Mouse (Mus musculus) ES-CJ7 (cell line): ENCODE measurements around the gene Ccdc194.
A peak's percentile ranks its signal among the peaks of the same experiment; 100 is the strongest.

Experiments
- DNase-seq: peaks from one replicate; pipeline ENCODE4 v3.0.0; 2011; ENCODE audit warnings: low read depth, low spot score

Ccdc194 gene

DNA sequence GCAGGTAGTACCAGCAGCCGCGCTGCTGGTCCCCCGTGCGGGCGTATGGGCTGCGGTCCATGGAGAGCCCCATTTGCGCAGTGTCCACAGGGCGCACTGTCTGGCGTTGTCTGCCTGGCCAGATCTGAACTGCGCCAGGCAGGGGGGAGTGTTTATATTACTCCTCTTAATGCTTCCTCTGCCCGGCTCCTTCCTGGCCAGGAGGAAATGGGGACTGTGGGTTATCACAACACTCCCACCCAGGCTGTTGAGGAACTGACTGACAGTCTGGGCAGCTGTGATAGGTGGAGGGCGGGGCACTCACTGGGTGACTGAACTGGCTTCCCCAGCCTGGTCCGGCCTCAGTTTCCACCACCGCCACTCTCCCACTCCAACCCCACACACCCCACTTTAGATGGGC lies 13.9 kb downstream of the Ccdc194 start, which contains the start of gene Plvap:
Plvap (minus strand) TSS at position 109 of the 400 bp plus-strand sequence.
- no peak for DNase-seq

GRCm38 (mm10) chr8:71509316-71509715 lies 16.2 kb downstream of the Ccdc194 start:
- no peak for DNase-seq

- peak; percentile 96 for DNase-seq
Observed at GRCm38 (mm10) chr8:71507589-71508104, 17.9 kb downstream of the Ccdc194 start.

- no peak for DNase-seq
Observed at GRCm38 (mm10) chr8:71505979-71506378, 19.5 kb downstream of the Ccdc194 start.

- DNase-seq, result no peak
Observed at GRCm38 (mm10) chr8:71505326-71505725, 20.2 kb downstream of the Ccdc194 start.

GRCm38 (mm10) chr8:71504349-71504748 lies 21.2 kb downstream of the Ccdc194 start:
- no peak for DNase-seq

- peak; percentile 87 for DNase-seq
Observed at GRCm38 (mm10) chr8:71498816-71499690, 26.5 kb downstream of the Ccdc194 start.

GRCm38 (mm10) chr8:71497881-71498501 lies 27.5 kb downstream of the Ccdc194 start:
- DNase-seq, result peak; percentile 84

- DNase-seq, result no peak
Observed at GRCm38 (mm10) chr8:71497077-71497645, 28.4 kb downstream of the Ccdc194 start.

- no peak for DNase-seq
Observed at GRCm38 (mm10) chr8:71496481-71496880, 29.0 kb downstream of the Ccdc194 start.

GRCm38 (mm10) chr8:71495811-71496210 lies 29.7 kb downstream of the Ccdc194 start:
- no peak for DNase-seq

DNA sequence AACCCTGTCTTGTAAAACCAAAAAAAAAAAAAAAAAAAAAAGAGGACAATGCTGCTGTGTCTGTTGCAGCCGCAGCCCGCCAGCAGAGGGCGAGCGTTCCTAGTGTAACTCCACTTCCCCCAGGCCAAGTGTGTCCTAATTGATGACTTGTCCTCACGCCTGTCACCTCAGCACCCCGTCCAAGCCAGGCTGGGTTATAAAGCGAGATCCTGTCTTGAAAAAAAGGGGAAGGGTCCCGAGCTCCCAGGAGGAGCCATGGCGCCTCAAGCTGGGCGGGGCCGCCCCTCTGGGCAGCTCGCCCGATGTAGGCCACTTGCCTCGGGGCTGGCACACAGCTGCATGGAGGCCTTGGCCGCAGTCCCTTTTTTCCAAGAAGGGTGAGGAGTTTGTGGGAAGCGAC lies 30.5 kb downstream of the Ccdc194 start:
- peak; percentile 87 for DNase-seq

- DNase-seq, result peak; percentile 99
Observed at GRCm38 (mm10) chr8:71488454-71488853, 37.1 kb downstream of the Ccdc194 start.

DNA sequence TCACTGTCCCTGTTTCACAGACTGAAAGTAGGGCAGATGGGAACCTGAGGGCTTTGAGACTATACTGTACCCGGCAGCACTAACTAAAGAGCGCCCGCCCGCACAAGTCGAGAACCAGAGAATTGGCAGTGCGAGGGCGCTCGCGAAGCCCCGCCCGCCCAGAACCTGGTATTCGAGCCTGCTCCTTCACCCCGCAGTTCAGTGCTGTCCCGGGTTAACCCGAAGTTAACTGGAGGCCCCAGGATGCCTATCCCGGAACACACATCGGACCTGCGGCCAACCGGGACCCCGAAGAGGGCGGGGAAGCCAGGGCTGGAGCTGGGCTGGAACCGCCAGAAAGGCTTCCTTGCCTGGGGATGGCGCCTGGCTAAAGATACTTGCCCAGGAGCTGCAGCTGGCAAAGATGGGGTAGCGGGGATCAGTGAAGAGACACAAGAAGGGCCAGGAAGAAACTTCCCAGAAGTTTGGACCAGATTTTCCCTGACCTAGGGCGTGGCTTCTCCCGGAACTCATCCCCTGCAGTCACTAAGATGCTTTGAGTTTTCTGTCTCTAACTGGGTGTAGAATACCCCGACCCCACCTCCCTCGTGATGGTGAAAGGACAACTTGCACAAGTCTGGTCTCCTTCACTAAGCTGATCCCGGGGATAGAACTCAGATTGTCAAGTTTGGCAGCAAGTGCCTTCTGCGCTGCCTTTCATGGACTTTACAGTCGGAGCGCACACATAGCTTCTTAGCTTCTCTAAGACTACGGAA lies 37.6 kb downstream of the Ccdc194 start, which contains the start of gene Gtpbp3:
Gtpbp3 (plus strand) TSS at position 413 of the 755 bp plus-strand sequence.
- DNase-seq, result peak; percentile 84

DNA sequence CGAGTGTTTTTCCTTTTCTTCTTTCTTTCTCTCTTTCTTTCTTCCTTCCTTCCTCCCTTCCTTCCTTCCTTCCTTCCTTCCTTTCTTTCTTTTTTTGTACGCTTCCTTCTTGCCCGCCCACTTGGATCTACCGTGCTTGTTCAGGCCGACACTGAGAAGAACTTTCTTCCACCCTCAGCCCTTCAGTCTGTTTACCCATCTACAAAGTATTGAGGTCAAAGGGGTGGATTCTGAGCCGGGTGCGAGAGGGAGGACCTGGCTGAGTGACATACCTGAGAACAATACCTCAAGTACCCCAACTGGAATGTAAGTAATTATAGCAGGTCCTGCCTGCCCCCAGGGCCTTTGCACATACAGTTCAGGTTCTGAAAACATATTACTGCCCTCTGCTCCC lies 39.4 kb downstream of the Ccdc194 start:
- peak; percentile 69 for DNase-seq

DNA sequence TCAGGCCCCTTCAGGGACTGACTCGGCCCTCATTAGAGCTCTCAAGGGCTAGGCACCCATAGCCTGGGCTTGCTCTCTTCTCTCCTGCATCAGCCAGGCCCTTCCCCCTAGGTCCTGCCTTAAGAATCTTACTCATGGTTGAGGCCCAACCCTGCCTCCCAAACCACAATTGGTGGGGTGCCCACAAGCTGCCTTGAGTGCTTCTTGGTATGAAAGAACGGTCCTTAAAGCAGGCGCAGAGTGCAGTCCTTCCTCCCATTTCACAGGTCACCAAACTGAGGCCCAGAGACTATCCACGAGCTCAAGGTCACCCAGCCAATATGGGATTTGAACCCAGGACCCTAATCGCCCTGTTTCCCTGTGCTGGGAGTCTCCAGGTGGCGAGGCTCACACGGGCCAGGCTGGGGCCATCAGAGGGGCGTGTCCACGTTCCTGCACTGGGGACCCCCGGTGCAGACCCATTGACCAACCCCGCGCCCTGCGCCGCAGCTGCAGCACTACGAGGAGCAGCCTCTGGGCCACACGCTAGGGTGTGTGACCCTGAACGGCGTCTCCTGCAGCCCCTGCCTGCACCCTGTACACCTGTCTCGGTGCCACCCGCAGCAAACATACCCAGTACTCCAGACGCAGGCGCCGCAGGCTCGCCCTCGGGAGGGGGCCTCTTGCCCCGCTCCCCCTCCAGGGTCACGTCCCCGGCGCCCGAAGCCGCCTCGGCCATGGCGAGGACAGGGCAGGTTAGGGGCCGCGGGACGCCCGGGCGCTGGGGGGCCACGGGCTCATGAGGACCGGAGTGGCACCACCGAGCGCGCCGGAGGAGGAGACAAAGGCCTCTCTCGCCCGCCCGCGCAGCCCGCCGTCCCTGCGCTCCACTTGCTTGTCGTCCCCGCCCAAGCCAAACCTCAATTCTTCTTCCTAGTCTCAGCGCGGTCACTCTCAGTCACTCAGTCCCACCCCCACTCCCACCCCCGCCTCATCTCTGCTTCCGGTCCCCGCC lies 40.1 kb downstream of the Ccdc194 start, which contains the start of gene Ano8:
Ano8 (minus strand) TSS at position 822 of the 994 bp plus-strand sequence.
- DNase-seq, result peak; percentile 95

DNA sequence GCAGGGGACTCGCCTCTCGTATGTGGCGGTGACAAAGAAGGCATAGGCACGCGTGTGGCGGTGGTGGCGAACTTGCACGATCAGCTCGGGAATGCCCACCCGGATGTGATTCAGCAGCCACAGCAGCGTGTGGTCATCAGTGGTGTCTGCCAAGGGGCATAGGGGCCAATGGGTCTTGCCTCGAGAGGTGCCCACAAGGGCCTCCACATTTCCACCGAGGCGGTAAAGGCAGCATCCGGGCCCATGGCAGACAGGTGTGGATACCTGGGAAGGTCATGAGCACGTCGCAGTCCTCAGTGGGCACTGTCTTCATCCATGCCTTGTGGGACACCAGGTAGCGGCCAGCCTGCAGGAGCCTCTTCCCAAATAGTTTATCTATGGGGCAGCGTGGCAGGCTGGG lies 40.8 kb downstream of the Ccdc194 start:
- no peak for DNase-seq

- peak; percentile 100 for DNase-seq
Observed at GRCm38 (mm10) chr8:71483932-71484331, 41.6 kb downstream of the Ccdc194 start.

GRCm38 (mm10) chr8:71478943-71479342 lies 46.6 kb downstream of the Ccdc194 start:
- no peak for DNase-seq
